Mouse (Mus musculus) T-helper 17 cell (primary cell): ENCODE measurements at regions not wholly inside any gene's neighbourhood (a gene's known extent, or its start where the extent isn't known, plus 50 kb on each side); places are given as distances from the start of the nearest gene placed in this dataset.

ENCODE experiments used
- in situ Hi-C, 2 experiments: fragments of 300-600 bp; cut with MboI, MseI; formaldehyde crosslinking; loops; 1 replicate in 1 of 2; 2 replicates in 1 of 2; pipeline ENCODE4 v1.15.1; 2025; ENCODE audit warnings: high pct_unique_total_duplicates in 2 of 2

- in situ Hi-C loops = no loop called here
Measured at GRCm38 (mm10) chr5:45278005-45278432, 172.0 kb downstream of the Qdpr start.

GRCm38 (mm10) chr5:45270679-45271078 is 179.4 kb downstream of the Qdpr start:
- in situ Hi-C loops = no loop called here

- in situ Hi-C loops = no loop called here
Measured at GRCm38 (mm10) chr5:45269391-45269790, 180.6 kb downstream of the Qdpr start.

GRCm38 (mm10) chr5:45266914-45267313 is 183.1 kb downstream of the Qdpr start:
- in situ Hi-C loops = no loop called here

GRCm38 (mm10) chr5:45258486-45258885 is 191.6 kb downstream of the Qdpr start:
- in situ Hi-C loops = no loop called here

- in situ Hi-C loops = no loop called here
Measured at GRCm38 (mm10) chr5:45256256-45256999, 193.6 kb downstream of the Qdpr start.

GRCm38 (mm10) chr5:45231856-45232255 is 218.2 kb downstream of the Qdpr start:
- in situ Hi-C loops = no loop called here

GRCm38 (mm10) chr5:45230097-45230496 is 219.9 kb downstream of the Qdpr start:
- in situ Hi-C loops = no loop called here

GRCm38 (mm10) chr5:45229477-45229876 is 220.6 kb downstream of the Qdpr start:
- in situ Hi-C loops = no loop called here

GRCm38 (mm10) chr5:45228226-45228927 is 221.7 kb downstream of the Qdpr start:
- in situ Hi-C loops = no loop called here

- in situ Hi-C loops = no loop called here
Measured at GRCm38 (mm10) chr5:45220272-45220916, 229.6 kb downstream of the Qdpr start.

GRCm38 (mm10) chr5:45219558-45219957 is 230.5 kb downstream of the Qdpr start:
- in situ Hi-C loops = no loop called here

GRCm38 (mm10) chr5:45219101-45219500 is 230.9 kb downstream of the Qdpr start:
- in situ Hi-C loops = no loop called here

- in situ Hi-C loops = no loop called here
Measured at GRCm38 (mm10) chr5:45214475-45214874, 235.6 kb downstream of the Qdpr start.

GRCm38 (mm10) chr5:45198408-45198807 is 251.6 kb downstream of the Qdpr start:
- in situ Hi-C loops = no loop called here

GRCm38 (mm10) chr5:45196159-45196558 is 253.9 kb downstream of the Qdpr start:
- in situ Hi-C loops = no loop called here

- in situ Hi-C loops = no loop called here
Measured at GRCm38 (mm10) chr5:45192287-45192686, 257.7 kb downstream of the Qdpr start.

GRCm38 (mm10) chr5:45173035-45173755 is 276.8 kb downstream of the Qdpr start:
- in situ Hi-C loops = no loop called here

- in situ Hi-C loops = no loop called here
Measured at GRCm38 (mm10) chr5:45159194-45159593, 290.8 kb downstream of the Qdpr start.

GRCm38 (mm10) chr5:45154936-45155335 is 295.1 kb downstream of the Qdpr start:
- in situ Hi-C loops = no loop called here

- in situ Hi-C loops = no loop called here
Measured at GRCm38 (mm10) chr5:45144186-45144585, 305.9 kb downstream of the Qdpr start.
